Mouse (Mus musculus) naive thymus-derived CD4-positive, alpha-beta T cell, adult 2 months (primary cell): Measurements from ENCODE around the gene Rap1gds1.

ENCODE experiments used
- DNase-seq: peaks from one replicate; pipeline ENCODE4 v3.0.0-alpha.2; 2011; ENCODE audit warnings: low read depth

Rap1gds1 gene

GRCm38 (mm10) chr3:139048701-139049622 is 26.0 kb downstream of the Rap1gds1 start:
- peak; percentile 27 for DNase-seq

- peak; percentile 77 for DNase-seq
These were observed 32.6 kb downstream of the Rap1gds1 start for GRCm38 (mm10) chr3:139042433-139042854.

GRCm38 (mm10) chr3:139041921-139042320 is 33.1 kb downstream of the Rap1gds1 start:
- peak; percentile 40 for DNase-seq

- DNase-seq = no peak
These were observed 38.0 kb downstream of the Rap1gds1 start for GRCm38 (mm10) chr3:139037030-139037429.

- DNase-seq = no peak
These were observed 41.8 kb downstream of the Rap1gds1 start for GRCm38 (mm10) chr3:139033179-139033578.

- DNase-seq = no peak
These were observed 44.3 kb downstream of the Rap1gds1 start for GRCm38 (mm10) chr3:139030644-139031227.

- DNase-seq = no peak
These were observed 49.9 kb downstream of the Rap1gds1 start for GRCm38 (mm10) chr3:139025077-139025476.

- no peak for DNase-seq
These were observed 51.4 kb downstream of the Rap1gds1 start for GRCm38 (mm10) chr3:139023585-139023984.

- DNase-seq = no peak
These were observed 62.6 kb downstream of the Rap1gds1 start for GRCm38 (mm10) chr3:139012352-139012751.

- DNase-seq = no peak
These were observed 69.3 kb downstream of the Rap1gds1 start for GRCm38 (mm10) chr3:139005669-139006068.

GRCm38 (mm10) chr3:139002774-139003173 is 72.2 kb downstream of the Rap1gds1 start:
- no peak for DNase-seq

GRCm38 (mm10) chr3:139000071-139000867 is 74.7 kb downstream of the Rap1gds1 start:
- peak; percentile 38 for DNase-seq

GRCm38 (mm10) chr3:138993473-138993872 is 81.5 kb downstream of the Rap1gds1 start:
- DNase-seq = no peak

GRCm38 (mm10) chr3:138991367-138991766 is 83.6 kb downstream of the Rap1gds1 start:
- no peak for DNase-seq

- no peak for DNase-seq
These were observed 85.9 kb downstream of the Rap1gds1 start for GRCm38 (mm10) chr3:138989141-138989540.

- no peak for DNase-seq
These were observed 87.0 kb downstream of the Rap1gds1 start for GRCm38 (mm10) chr3:138988004-138988403.

- DNase-seq = no peak
These were observed 92.8 kb downstream of the Rap1gds1 start for GRCm38 (mm10) chr3:138982249-138982648.

GRCm38 (mm10) chr3:138977413-138977812 is 97.6 kb downstream of the Rap1gds1 start:
- no peak for DNase-seq

- DNase-seq = no peak
These were observed 107.4 kb downstream of the Rap1gds1 start for GRCm38 (mm10) chr3:138967627-138968026.

GRCm38 (mm10) chr3:138958527-138958926 is 116.5 kb downstream of the Rap1gds1 start:
- DNase-seq = no peak

GRCm38 (mm10) chr3:138955220-138955619 is 119.8 kb downstream of the Rap1gds1 start:
- DNase-seq = no peak

- DNase-seq = no peak
These were observed 125.9 kb downstream of the Rap1gds1 start for GRCm38 (mm10) chr3:138949081-138949480.
